Mouse (Mus musculus): ENCODE measurements around the gene Btbd35f4. TPM values are rescaled to one million over a fixed set of nuclear protein-coding genes. Genes with fewer than 3 reads are reported as not detected.

The Btbd35f4 gene
- polyA plus RNA-seq (2015; fragmentation: Nextera tagmentation; extraction: Ambion mirVana): not detected in 2 replicates

GRCm38 (mm10) chrX:4800196-4800595, at the start of gene Btbd35f4:
Btbd35f4 (plus strand) TSS chrX:4800496.

Other genes starting within 250 kb of the Btbd35f4 start
- gene Btbd35f27, start 151.6 kb downstream of the Btbd35f4 start, polyA plus RNA-seq (2015; fragmentation: Nextera tagmentation; extraction: Ambion mirVana): not detected in 2 replicates